Comparison of ENCODE assay signal across 20 mouse cellular contexts in genomic region chr4:58581191-58581590, GRCm38 (mm10). TPM values are rescaled to one million over a fixed set of nuclear protein-coding genes. Genes with fewer than 3 reads are reported as not detected.
A peak's percentile ranks its signal among the peaks of the same experiment; 100 is the strongest.
DNase-seq lines count a peak whose midpoint lies in the region; ATAC-seq and TF ChIP-seq lines count a peak whose summit lies in the region.
"Had no signal": no experiment of that assay in that cellular context is flagged by ENCODE, and none has a peak within 500 bp of the region (broad histone marks: within the 10 kb centered on the region; RNA-seq: fewer than 3 reads in every experiment).

No protein-coding gene starts in this region.

- no peaks in the 10 kb centered on the region for H3K9me3 ChIP-seq in embryonic facial prominence, embryonic 10.5 days
- H3K9me3 ChIP-seq in embryonic facial prominence, embryonic 14.5 days (ENCODE audit: control insufficient read depth, low read length): no peaks in the 10 kb centered on the region
- H3K9me3 ChIP-seq in limb, embryonic 15.5 days: no peaks in the 10 kb centered on the region
- H3K9me3 ChIP-seq in hindbrain, postnatal 0 days (ENCODE audit: low read length): no peaks in the 10 kb centered on the region
- H3K9me3 ChIP-seq: forebrain, embryonic 12.5 days; heart, embryonic 13.5 days had no signal

- H3K27ac ChIP-seq in embryonic facial prominence, embryonic 10.5 days (replicated peaks): peak overlapping the region; percentile 62
- H3K27ac ChIP-seq in embryonic facial prominence, embryonic 14.5 days (replicated peaks; ENCODE audit: low read depth, low read length): peak overlapping the region; percentile 45; the same call in 1 of the 2 replicates
- peak overlapping the region; percentile 22; the same call in 1 of the 2 replicates for H3K27ac ChIP-seq in limb, embryonic 15.5 days
- H3K27ac ChIP-seq in hindbrain, postnatal 0 days: no peak overlapping the region
- H3K27ac ChIP-seq: forebrain, embryonic 12.5 days; heart, embryonic 13.5 days had no signal

- WGBS in embryonic facial prominence, embryonic 10.5 days: 76% methylated on average over 7 of the region's 7 CpGs
- WGBS in embryonic facial prominence, embryonic 14.5 days: 49% methylated on average over 7 of the region's 7 CpGs
- 52% methylated on average over 7 of the region's 7 CpGs for WGBS in limb, embryonic 15.5 days
- 84% methylated on average over 7 of the region's 7 CpGs for WGBS in hindbrain, postnatal 0 days

- peak; percentile 41 for DNase-seq in 416B (ENCODE audit: low read depth)
- DNase-seq in embryonic facial prominence, embryonic 10.5 days (ENCODE audit: low spot score): no peak
- DNase-seq in embryonic facial prominence, embryonic 14.5 days (ENCODE audit: low spot score): no peak
- no peak for DNase-seq in lung, postnatal 10 days
- no peak for DNase-seq in kidney, adult 8-10 months
- no peak for DNase-seq in hindbrain, postnatal 0 days (ENCODE audit: low spot score)
- DNase-seq: adrenal gland, adult 8-10 months; adrenal gland, postnatal 36 days; cerebellum, adult 11 months; cerebellum, adult 8-10 months; cerebellum, postnatal 14 days; embryo, embryonic 11 days; gastrocnemius, postnatal 25 days; heart, postnatal 36 days; kidney, adult 18-20 months had no signal

- peaks cover 38% of the 10 kb centered on the region for H3K4me1 ChIP-seq in embryonic facial prominence, embryonic 10.5 days
- H3K4me1 ChIP-seq in embryonic facial prominence, embryonic 14.5 days (ENCODE audit: control insufficient read depth, insufficient read depth, low read length): peaks cover 13% of the 10 kb centered on the region; the same call in 1 of the 2 replicates
- H3K4me1 ChIP-seq in limb, embryonic 15.5 days: peaks cover 7% of the 10 kb centered on the region; the same call in 1 of the 2 replicates
- H3K4me1 ChIP-seq in hindbrain, postnatal 0 days (ENCODE audit: insufficient read depth, low read length): no peaks in the 10 kb centered on the region
- H3K4me1 ChIP-seq: forebrain, embryonic 12.5 days had no signal

- H3K9ac ChIP-seq in embryonic facial prominence, embryonic 14.5 days (ENCODE audit: low read depth, low read length): no peak overlapping the region
- no peak overlapping the region for H3K9ac ChIP-seq in limb, embryonic 15.5 days
- H3K9ac ChIP-seq in hindbrain, postnatal 0 days (replicated peaks; ENCODE audit: low read length): no peak overlapping the region
- H3K9ac ChIP-seq: forebrain, embryonic 12.5 days; heart, embryonic 13.5 days had no signal

- no peak for ATAC-seq in embryonic facial prominence, embryonic 14.5 days (ENCODE audit: low read depth)
- ATAC-seq in limb, embryonic 15.5 days (ENCODE audit: insufficient number of reproducible peaks, low FRiP score, low TSS enrichment, low read depth): no peak
- ATAC-seq in hindbrain, postnatal 0 days: no peak
- ATAC-seq: forebrain, embryonic 16.5 days; hindbrain, embryonic 16.5 days had no signal

- no peaks in the 10 kb centered on the region for H3K36me3 ChIP-seq in embryonic facial prominence, embryonic 10.5 days (replicated peaks)
- no peaks in the 10 kb centered on the region for H3K36me3 ChIP-seq in embryonic facial prominence, embryonic 14.5 days (ENCODE audit: control insufficient read depth, insufficient read depth, low read length)
- H3K36me3 ChIP-seq in limb, embryonic 15.5 days: no peaks in the 10 kb centered on the region
- no peaks in the 10 kb centered on the region for H3K36me3 ChIP-seq in hindbrain, postnatal 0 days (ENCODE audit: insufficient read depth, low read length)
- H3K36me3 ChIP-seq: forebrain, embryonic 12.5 days; heart, embryonic 13.5 days had no signal

- H3K27me3 ChIP-seq in embryonic facial prominence, embryonic 10.5 days (replicated peaks; ENCODE audit: low read depth, poor library complexity, severe bottlenecking): no peaks in the 10 kb centered on the region
- no peaks in the 10 kb centered on the region for H3K27me3 ChIP-seq in embryonic facial prominence, embryonic 14.5 days (replicated peaks; ENCODE audit: control insufficient read depth, insufficient read depth, low read length)
- H3K27me3 ChIP-seq in limb, embryonic 15.5 days: no peaks in the 10 kb centered on the region
- no peaks in the 10 kb centered on the region for H3K27me3 ChIP-seq in hindbrain, postnatal 0 days (ENCODE audit: insufficient read depth, low read length)
- H3K27me3 ChIP-seq: forebrain, embryonic 12.5 days; heart, embryonic 13.5 days had no signal

- H3K4me2 ChIP-seq in embryonic facial prominence, embryonic 14.5 days (ENCODE audit: low read depth, low read length): no peak overlapping the region
- H3K4me2 ChIP-seq in limb, embryonic 15.5 days: no peak overlapping the region
- H3K4me2 ChIP-seq in hindbrain, postnatal 0 days (ENCODE audit: low read depth, low read length): no peak overlapping the region
- H3K4me2 ChIP-seq: forebrain, embryonic 12.5 days; heart, embryonic 13.5 days had no signal

- H3K4me3 ChIP-seq in embryonic facial prominence, embryonic 10.5 days: no peak overlapping the region
- H3K4me3 ChIP-seq in embryonic facial prominence, embryonic 14.5 days (ENCODE audit: low read depth, low read length): no peak overlapping the region
- no peak overlapping the region for H3K4me3 ChIP-seq in limb, embryonic 15.5 days
- H3K4me3 ChIP-seq in hindbrain, postnatal 0 days (ENCODE audit: low read length): no peak overlapping the region
- H3K4me3 ChIP-seq: forebrain, embryonic 12.5 days; heart, embryonic 13.5 days had no signal

- TF ChIP-seq CTCF in hindbrain, postnatal 0 days (IDR thresholded peaks at IDR 0.05; ENCODE audit: low read depth): no peak

RNA-seq across cellular contexts. Expression of gene Lpar1, which starts 27.5 kb away (rescaled TPM):
- polyA plus RNA-seq in embryonic facial prominence, embryonic 10.5 days (2016; fragmentation: Nextera tagmentation; extraction: Ambion mirVana): 129 and 155 TPM in 2 replicates
- 115 and 137 TPM in 2 replicates for polyA plus RNA-seq in embryonic facial prominence, embryonic 14.5 days (2014; fragmentation: Nextera tagmentation; extraction: Ambion mirVana)
- 150 and 151 TPM in 2 replicates for polyA plus RNA-seq in limb, embryonic 15.5 days (2015; fragmentation: Nextera tagmentation; extraction: Ambion mirVana)
- total RNA-seq in hindbrain, postnatal 0 days (2014; rRNA removed): 14.3 and 20.6 TPM in 2 replicates
- polyA plus RNA-seq in hindbrain, postnatal 0 days (2015; fragmentation: Nextera tagmentation; extraction: Ambion mirVana): 24.3 and 28.1 TPM in 2 replicates
